10 mouse cellular contexts compared by ENCODE assay signal in genomic region chr6:101046755-101047154, GRCm38 (mm10).
A peak's percentile ranks its signal among the peaks of the same experiment; 100 is the strongest.
DNase-seq lines count a peak whose midpoint lies in the region; ATAC-seq and TF ChIP-seq lines count a peak whose summit lies in the region.
"Had no signal": no experiment of that assay in that cellular context is flagged by ENCODE, and none has a peak within 500 bp of the region (broad histone marks: within the 10 kb centered on the region; RNA-seq: fewer than 3 reads in every experiment).

No protein-coding gene starts in this region.

- DNase-seq in hindbrain, embryonic 10.5 days (ENCODE audit: low spot score), result peak; percentile 17
- peak; percentile 56 for DNase-seq in adrenal gland, postnatal 25 days
- no peak for DNase-seq in left cerebral cortex, adult 2 months (ENCODE audit: extremely low spot score in 1 of 2, low spot score in 2 of 2)
- DNase-seq in thymus, adult 18-20 months, result no peak
- DNase-seq in embryo, embryonic 10 days (ENCODE audit: low spot score), result no peak
- DNase-seq: liver, embryonic 13.5 days had no signal

- H3K4me1 ChIP-seq in hindbrain, embryonic 10.5 days (replicated peaks), result peaks cover 14% of the 10 kb centered on the region
- H3K4me1 ChIP-seq in hindbrain, embryonic 12.5 days, result peaks cover 10% of the 10 kb centered on the region
- H3K4me1 ChIP-seq in hindbrain, embryonic 16.5 days (ENCODE audit: control insufficient read depth, insufficient read depth, low read depth, low read length), result peaks cover 7% of the 10 kb centered on the region
- H3K4me1 ChIP-seq: liver, embryonic 13.5 days had no signal

- H3ac ChIP-seq in myocyte (ENCODE audit: control insufficient read depth, insufficient read length), result no peak overlapping the region

- TF ChIP-seq POLR2A in myocyte (IDR thresholded peaks at IDR 0.05; ENCODE audit: insufficient read length, low read depth), result no peak

- no peaks in the 10 kb centered on the region for H3K9me3 ChIP-seq in hindbrain, embryonic 10.5 days
- no peaks in the 10 kb centered on the region for H3K9me3 ChIP-seq in hindbrain, embryonic 12.5 days (replicated peaks)
- no peaks in the 10 kb centered on the region for H3K9me3 ChIP-seq in hindbrain, embryonic 16.5 days (ENCODE audit: control insufficient read depth, low read length)
- H3K9me3 ChIP-seq: liver, embryonic 13.5 days; neural tube, embryonic 13.5 days had no signal

- H3K9ac ChIP-seq in hindbrain, embryonic 12.5 days, result no peak overlapping the region
- H3K9ac ChIP-seq in hindbrain, embryonic 16.5 days (ENCODE audit: low read depth, low read length), result no peak overlapping the region
- H3K9ac ChIP-seq: liver, embryonic 13.5 days; neural tube, embryonic 13.5 days had no signal

- H3K4me2 ChIP-seq in hindbrain, embryonic 12.5 days (replicated peaks), result no peak overlapping the region
- H3K4me2 ChIP-seq in hindbrain, embryonic 16.5 days (ENCODE audit: low read length), result no peak overlapping the region
- peak overlapping the region; percentile 55 for H3K4me2 ChIP-seq in myocyte (ENCODE audit: low read depth)
- H3K4me2 ChIP-seq: liver, embryonic 13.5 days; neural tube, embryonic 13.5 days had no signal

- 0 out of 2 replicates have a peak overlapping the region, but pooled peaks have one; percentile 2 for H3K27ac ChIP-seq in hindbrain, embryonic 10.5 days
- H3K27ac ChIP-seq in hindbrain, embryonic 12.5 days, result no peak overlapping the region
- H3K27ac ChIP-seq in hindbrain, embryonic 16.5 days (ENCODE audit: low read depth, low read length), result no peak overlapping the region
- no peak overlapping the region for H3K27ac ChIP-seq in left cerebral cortex, adult 2 months
- H3K27ac ChIP-seq: liver, embryonic 13.5 days; neural tube, embryonic 13.5 days had no signal

- H3K36me3 ChIP-seq in hindbrain, embryonic 10.5 days, result no peaks in the 10 kb centered on the region
- H3K36me3 ChIP-seq in hindbrain, embryonic 12.5 days, result no peaks in the 10 kb centered on the region
- H3K36me3 ChIP-seq in hindbrain, embryonic 16.5 days (ENCODE audit: control insufficient read depth, insufficient read depth, low read length), result no peaks in the 10 kb centered on the region
- H3K36me3 ChIP-seq in myocyte (ENCODE audit: control insufficient read depth, insufficient read depth), result no peaks in the 10 kb centered on the region
- H3K36me3 ChIP-seq: liver, embryonic 13.5 days; neural tube, embryonic 13.5 days had no signal

- 81% methylated on average over 6 of the region's 6 CpGs for WGBS in hindbrain, embryonic 10.5 days
- WGBS in hindbrain, embryonic 12.5 days, result 69% methylated on average over 6 of the region's 6 CpGs
- 62% methylated on average over 6 of the region's 6 CpGs for WGBS in hindbrain, embryonic 16.5 days

- no peaks in the 10 kb centered on the region for H3K79me2 ChIP-seq in myocyte (ENCODE audit: control insufficient read depth, insufficient read depth)

- intact Hi-C loops in left cerebral cortex, adult 2 months (cut with DNase I), result no loop called here

- no peak for TF ChIP-seq CTCF in left cerebral cortex, adult 2 months (IDR thresholded peaks at IDR 0.05)

- no peaks in the 10 kb centered on the region for H3K27me3 ChIP-seq in hindbrain, embryonic 10.5 days (ENCODE audit: insufficient read depth, poor library complexity, severe bottlenecking)
- H3K27me3 ChIP-seq in hindbrain, embryonic 12.5 days, result no peaks in the 10 kb centered on the region
- no peaks in the 10 kb centered on the region for H3K27me3 ChIP-seq in hindbrain, embryonic 16.5 days (replicated peaks; ENCODE audit: control insufficient read depth, insufficient read depth, low read length)
- H3K27me3 ChIP-seq in myocyte (ENCODE audit: control insufficient read depth, insufficient read depth, insufficient read length), result no peaks in the 10 kb centered on the region
- H3K27me3 ChIP-seq: liver, embryonic 13.5 days; neural tube, embryonic 13.5 days had no signal

- no peak for ATAC-seq in hindbrain, embryonic 12.5 days (ENCODE audit: low FRiP score)
- ATAC-seq in hindbrain, embryonic 16.5 days, result peak; percentile 92

- H3K4me3 ChIP-seq in hindbrain, embryonic 10.5 days, result no peak overlapping the region
- H3K4me3 ChIP-seq in hindbrain, embryonic 12.5 days, result no peak overlapping the region
- no peak overlapping the region for H3K4me3 ChIP-seq in hindbrain, embryonic 16.5 days (ENCODE audit: low read length)
- H3K4me3 ChIP-seq in myocyte, result no peak overlapping the region
- H3K4me3 ChIP-seq in left cerebral cortex, adult 2 months, result no peak overlapping the region
- H3K4me3 ChIP-seq: liver, embryonic 13.5 days; neural tube, embryonic 13.5 days had no signal

TF ChIP-seq in myocyte, 11 proteins besides CTCF, POLR2A, EP300 and RAD21:
- TF ChIP-seq MAX (IDR thresholded peaks at IDR 0.05; ENCODE audit: low read depth) (no peak), REST (IDR thresholded peaks at IDR 0.05; ENCODE audit: insufficient read depth, insufficient read length) (no peak), CEBPB (IDR thresholded peaks at IDR 0.05; ENCODE audit: insufficient read depth, poor library complexity, severe bottlenecking) (no peak), SRF (IDR thresholded peaks at IDR 0.05; ENCODE audit: control insufficient read depth, insufficient read length, low read depth) (no peak), E2F4 (IDR thresholded peaks at IDR 0.05; ENCODE audit: insufficient read depth) (no peak), POLR2AphosphoS2 (IDR thresholded peaks at IDR 0.05; ENCODE audit: insufficient read length, low read depth) (no peak), TCF12 (IDR thresholded peaks at IDR 0.05; ENCODE audit: insufficient read depth, poor library complexity, severe bottlenecking) (peak; percentile 97), MYOD1 (IDR thresholded peaks at IDR 0.05; ENCODE audit: control insufficient read depth in 1 of 3, insufficient read length in 2 of 3, low read depth in 2 of 3) (peak; percentile 89 to 99 (median 95)), MYOG (IDR thresholded peaks at IDR 0.05; ENCODE audit: control insufficient read depth in 1 of 3, insufficient read depth in 1 of 3, insufficient read length in 2 of 3, low read depth in 2 of 3) (peak; percentile 88 to 94 (median 93)), USF1 (IDR thresholded peaks at IDR 0.05; ENCODE audit: low read depth) (no peak), TCF3 (IDR thresholded peaks at IDR 0.05; ENCODE audit: insufficient read length, low read depth) (peak; percentile 86)

Comparison
In these comparisons a context has a peak if more than half of its experiments do, and no peak if none do; other contexts are left out.
1. DNase-seq: peak in hindbrain, embryonic 10.5 days (single experiment) and adrenal gland, postnatal 25 days (single experiment); none in left cerebral cortex, adult 2 months (0 of 2), thymus, adult 18-20 months (0 of 2) and embryo, embryonic 10 days (single experiment).